Mouse (Mus musculus) cerebellum, postnatal 4 days (tissue): ENCODE data around the gene Rps19bp1.
A peak's percentile ranks its signal among the peaks of the same experiment; 100 is the strongest.

ENCODE experiments used
- DNase-seq, 2 experiments: peaks; one replicate each; pipeline ENCODE4 v3.0.0; 2022; ENCODE audit warnings: low spot score in 2 of 2, mixed read lengths in 1 of 2

Gene Rps19bp1

GRCm38 (mm10) chr15:80219705-80220657 is 44.1 kb downstream of the Rps19bp1 start:
- DNase-seq: no peak

DNA sequence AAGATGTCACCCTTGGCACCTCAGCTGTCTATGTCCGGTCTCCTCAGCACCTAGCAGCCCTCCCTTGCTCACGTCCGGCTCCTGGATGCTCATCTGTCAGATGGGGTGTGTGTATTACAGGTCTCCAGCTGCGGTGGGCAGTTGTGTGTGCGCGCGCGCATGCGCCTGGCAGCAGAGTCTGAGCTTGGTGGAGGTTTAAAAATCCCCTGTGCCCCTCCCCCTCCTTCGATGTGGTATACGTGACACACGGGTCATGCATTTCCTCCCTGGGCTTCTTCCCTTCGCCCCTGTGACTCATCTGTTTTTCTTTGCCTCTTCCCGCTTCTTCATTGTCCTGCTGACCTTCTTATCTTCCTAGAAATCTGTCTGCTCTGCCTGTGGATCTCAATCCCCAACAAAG is 44.9 kb downstream of the Rps19bp1 start:
- no peak for DNase-seq

- no peak for DNase-seq
Observed at GRCm38 (mm10) chr15:80217476-80217875, 46.6 kb downstream of the Rps19bp1 start.

DNA sequence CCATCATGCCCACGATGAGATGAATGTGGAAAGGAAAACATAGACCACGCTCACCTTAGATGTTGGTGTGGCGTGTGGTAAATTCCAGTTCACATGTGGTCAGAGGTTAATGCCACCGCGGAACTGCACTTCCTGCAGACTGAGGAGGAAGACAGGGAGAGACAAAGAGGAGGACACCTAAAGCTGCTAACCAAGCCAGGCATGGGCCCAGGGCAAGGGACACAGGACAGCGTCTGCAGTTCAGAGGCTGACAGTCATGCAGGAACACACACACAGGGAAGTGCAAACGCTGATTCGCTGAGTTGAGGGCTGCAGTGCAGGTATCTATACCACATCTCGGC is 47.7 kb downstream of the Rps19bp1 start:
- no peak for DNase-seq

GRCm38 (mm10) chr15:80215716-80216479 is 48.2 kb downstream of the Rps19bp1 start:
- peak in 1 of 2 experiments; percentile 29 for DNase-seq

DNA sequence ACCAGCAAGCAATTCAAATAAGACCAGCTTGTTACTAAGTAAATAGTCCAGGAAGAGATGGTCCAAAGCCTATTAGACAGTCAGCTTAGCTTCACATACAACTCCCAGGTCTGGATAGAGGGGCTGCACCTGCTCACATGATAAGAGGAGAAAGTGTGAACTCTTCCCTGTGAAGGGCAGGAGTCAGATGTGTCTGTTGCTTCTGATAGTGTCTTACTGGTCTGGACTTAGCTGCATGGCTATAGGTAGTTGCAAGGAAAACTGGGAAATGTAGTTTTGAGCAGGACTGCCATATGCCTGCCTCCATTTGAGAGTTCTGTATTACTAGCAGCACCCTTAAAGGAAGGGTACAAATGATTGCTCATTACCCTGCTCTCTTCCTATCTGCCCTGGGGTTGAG is 50.4 kb downstream of the Rps19bp1 start:
- no peak for DNase-seq
